Mouse (Mus musculus): ENCODE results near the gene Hist1h2ae.
"Not testable (repeated sequence)": the region's sequence is repeated elsewhere in the genome, so short reads cannot be mapped to it uniquely, and the experiment has no call there.

GRCm38 (mm10) chr13:23574546-23575170, 3.6 kb upstream of the Hist1h2ae start:
- TF ChIP-seq CTCF (IDR thresholded peaks at IDR 0.05; ENCODE audit: extremely low read depth, insufficient read length, insufficient replicate concordance, low read depth, low read length); POLR2A (IDR thresholded peaks at IDR 0.05; ENCODE audit: low read depth, low read length): not testable (repeated sequence)

Measured in small intestine, adult 2 months (tissue).